Mouse (Mus musculus): ENCODE data around the gene Ankrd33.

DNA sequence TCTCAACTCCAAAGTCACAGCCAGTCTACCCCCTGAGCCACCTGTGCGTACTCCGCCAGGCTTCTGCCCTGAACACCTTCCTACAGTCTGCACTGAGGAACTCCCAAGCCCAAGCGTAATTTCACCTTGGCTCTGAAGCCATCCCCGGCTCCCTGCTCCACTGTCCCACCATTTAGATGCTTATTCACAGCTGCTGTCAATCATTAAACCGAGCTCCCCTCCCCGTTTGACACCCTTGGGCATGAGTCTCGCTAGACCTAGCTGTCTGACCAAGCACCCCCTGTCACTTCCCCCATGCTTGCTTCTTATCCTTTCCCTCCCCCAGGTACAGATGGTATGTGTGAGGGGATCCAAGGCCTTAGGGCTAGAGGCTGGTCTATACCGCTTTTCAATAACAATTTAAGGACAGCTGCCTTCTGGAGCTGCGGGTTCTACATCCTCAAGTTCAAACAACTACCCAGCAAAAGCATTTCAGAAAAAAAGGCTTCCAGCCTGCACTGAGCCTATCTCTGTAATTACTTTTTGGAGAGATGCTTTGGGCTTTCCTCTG is 45.8 kb upstream of the Ankrd33 start:
- TF ChIP-seq CTCF (IDR thresholded peaks at IDR 0.05; ENCODE audit: low read depth, low read length) (no peak), GATA1 (IDR thresholded peaks at IDR 0.05; ENCODE audit: borderline replicate concordance, low read length) (no peak)

All from G1E (cell line).